Mouse (Mus musculus) embryonic facial prominence, embryonic 12.5 days (tissue): ENCODE measurements around the gene Bag5. TPM values are rescaled to one million over a fixed set of nuclear protein-coding genes. Genes with fewer than 3 reads are reported as not detected.

ENCODE experiments used
- ATAC-seq: fragments of 200-750 bp; cut with Nextera tagmentation; 2 replicates; pipeline ENCODE4 v1.8.0; 2017; ENCODE audit not compliant: insufficient number of reproducible peaks, insufficient read depth, low FRiP score, low TSS enrichment
- H3K27ac ChIP-seq: fragments of 300-500 bp; sonication (generic); 2 replicates; pipeline ENCODE4 v1.5.1; 2016; ENCODE audit warnings: mild to moderate bottlenecking
- H3K27me3 ChIP-seq: fragments of 300-500 bp; sonication (generic); 2 replicates; pipeline ENCODE4 v1.6.1; 2016; ENCODE audit warnings: mild to moderate bottlenecking, moderate library complexity
- H3K36me3 ChIP-seq: fragments of 300-500 bp; sonication (generic); 2 replicates; pipeline ENCODE4 v1.6.1; 2016; ENCODE audit warnings: mild to moderate bottlenecking
- H3K4me1 ChIP-seq: fragments of 300-500 bp; sonication (generic); 2 replicates; pipeline ENCODE4 v1.6.1; 2016
- H3K4me2 ChIP-seq: fragments of 300-500 bp; sonication (generic); replicated peaks from 2 replicates; pipeline ENCODE4 v1.6.1; 2016; ENCODE audit warnings: mild to moderate bottlenecking, moderate library complexity
- H3K4me3 ChIP-seq: fragments of 300-500 bp; sonication (generic); 2 replicates; pipeline ENCODE4 v1.5.1; 2016; ENCODE audit warnings: mild to moderate bottlenecking
- H3K9ac ChIP-seq: fragments of 300-500 bp; sonication (generic); 2 replicates; pipeline ENCODE4 v1.6.1; 2016; ENCODE audit warnings: mild to moderate bottlenecking, moderate library complexity
- H3K9me3 ChIP-seq: fragments of 300-500 bp; sonication (generic); 2 replicates; pipeline ENCODE4 v1.6.1; 2016; ENCODE audit warnings: mild to moderate bottlenecking, moderate library complexity
- WGBS: fragments of 180-500 bp; shearing (Covaris S2); methylation state at CpG from one replicate; pipeline ENCODE4 v1.1.7; 2016; 5-methylcytosine and 5-hydroxymethylcytosine counted together
- polyA plus RNA-seq: library from polyadenylated mRNA; unstranded; fragments of >200 nt; fragmentation: Nextera tagmentation; extraction: Ambion mirVana; gene quantifications from 2 replicates; pipeline ENCODE4 v1.2.1, GENCODE M21; 2016

The Bag5 gene
- 59.7 and 61.3 TPM in 2 replicates for polyA plus RNA-seq

GRCm38 (mm10) chr12:111713004-111713651 is at the start of gene Bag5, which contains the start of gene Apopt1:
TSS of gene Bag5 (minus strand) at chr12:111713257.
TSS of gene Apopt1 (plus strand) at chr12:111713261.
- no peaks in the 10 kb centered on the region for H3K9me3 ChIP-seq
- H3K4me2 ChIP-seq: peak within 1 kb of the TSS; percentile 87
- H3K9ac ChIP-seq: peak within 1 kb of the TSS; percentile 98
- H3K4me1 ChIP-seq: peaks cover 19% of the 10 kb centered on the region
- peak within 1 kb of the TSS; percentile 98 for H3K4me3 ChIP-seq
- H3K27me3 ChIP-seq: no peaks in the 10 kb centered on the region
- under 1% methylated on average over 86 of the region's 86 CpGs for WGBS
- peaks cover 35% of the 10 kb centered on the region for H3K36me3 ChIP-seq
- peak within 1 kb of the TSS; percentile 87 for H3K27ac ChIP-seq
- ATAC-seq: peak; percentile 90

- Histone ChIP-seq H3K4me2 (peak overlapping the region; percentile 98), H3K9ac (no peak overlapping the region; the same call in 1 of the 2 replicates), H3K9me3 (no peaks in the 10 kb centered on the region), H3K27ac (no peak overlapping the region), H3K27me3 (no peaks in the 10 kb centered on the region), H3K4me3 (peak overlapping the region; percentile 91), H3K36me3 (peaks cover 11% of the 10 kb centered on the region; the same call in 1 of the 2 replicates), H3K4me1 (peaks cover 23% of the 10 kb centered on the region)
- WGBS: 69% methylated on average over 7 of the region's 7 CpGs
- ATAC-seq: no peak
These were observed 47.4 kb upstream of the Bag5 start for GRCm38 (mm10) chr12:111760306-111760908.

DNA sequence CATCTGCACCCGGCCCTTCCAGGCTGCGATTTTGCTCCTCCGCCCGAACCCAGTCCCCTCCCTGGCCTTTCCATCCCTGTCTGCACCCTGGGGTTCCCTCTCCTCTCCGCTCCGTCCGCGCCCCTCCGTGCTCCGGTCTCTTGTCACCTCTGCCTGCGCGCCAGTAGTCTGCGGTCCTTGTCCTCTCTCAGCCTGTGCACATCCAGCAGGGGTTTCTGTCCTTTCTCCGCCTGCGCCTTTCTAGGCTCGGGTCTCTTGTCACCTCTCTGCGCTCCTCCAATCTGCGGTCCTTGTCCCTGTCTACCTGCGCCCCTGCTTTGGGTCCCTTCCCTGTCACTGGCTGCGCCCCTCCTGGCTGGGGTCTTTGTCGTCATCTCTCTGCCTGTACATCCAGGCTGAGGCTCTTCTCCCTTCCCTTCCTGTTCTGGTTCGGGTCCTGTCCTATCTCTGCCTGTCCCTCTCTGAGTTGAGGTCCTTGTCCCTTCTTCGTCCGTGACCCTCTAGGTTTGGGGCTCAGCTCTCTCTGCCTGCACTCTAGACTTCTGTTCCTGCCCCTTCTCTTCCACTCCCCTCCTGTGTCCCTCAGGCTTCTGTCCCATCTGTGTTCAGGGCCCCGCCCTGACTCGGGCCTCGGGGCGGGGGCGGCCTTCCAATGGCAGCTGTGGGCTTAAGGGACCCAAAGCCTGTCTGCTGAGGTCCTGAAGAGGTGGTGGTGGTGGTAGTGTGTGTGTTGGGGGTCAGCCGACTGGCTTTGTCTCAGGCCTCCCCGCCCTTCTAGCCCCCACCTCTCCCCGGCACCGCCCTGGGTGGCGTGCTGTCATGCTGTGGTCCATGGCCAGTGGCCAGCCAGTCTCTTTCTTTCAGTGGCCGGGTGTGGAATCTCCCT is 46.4 kb upstream of the Bag5 start:
- peak overlapping the region; percentile 98 for H3K4me2 ChIP-seq
- peak overlapping the region; percentile 90 for H3K27ac ChIP-seq
- WGBS: 2% methylated on average over 35 of the region's 35 CpGs
- H3K27me3 ChIP-seq: no peaks in the 10 kb centered on the region
- H3K4me3 ChIP-seq: peak overlapping the region; percentile 91
- peaks cover 11% of the 10 kb centered on the region; the same call in 1 of the 2 replicates for H3K36me3 ChIP-seq
- H3K4me1 ChIP-seq: peaks cover 23% of the 10 kb centered on the region
- no peaks in the 10 kb centered on the region for H3K9me3 ChIP-seq
- ATAC-seq: peak; percentile 26
- H3K9ac ChIP-seq: peak overlapping the region; percentile 95

- peak; percentile 73 for ATAC-seq
- no peaks in the 10 kb centered on the region for H3K9me3 ChIP-seq
- H3K9ac ChIP-seq: peak within 1 kb of the TSS; percentile 95
- H3K4me2 ChIP-seq: peak within 1 kb of the TSS; percentile 98
- H3K36me3 ChIP-seq: peaks cover 11% of the 10 kb centered on the region; the same call in 1 of the 2 replicates
- no peaks in the 10 kb centered on the region for H3K27me3 ChIP-seq
- peak within 1 kb of the TSS; percentile 90 for H3K27ac ChIP-seq
- peaks cover 23% of the 10 kb centered on the region for H3K4me1 ChIP-seq
- under 1% methylated on average over 84 of the region's 85 CpGs for WGBS
- peak within 1 kb of the TSS; percentile 91 for H3K4me3 ChIP-seq
These were observed 45.5 kb upstream of the Bag5 start, which contains the start of gene Klc1 for GRCm38 (mm10) chr12:111758381-111759175. TSS of gene Klc1 (plus strand) at chr12:111758849.

DNA sequence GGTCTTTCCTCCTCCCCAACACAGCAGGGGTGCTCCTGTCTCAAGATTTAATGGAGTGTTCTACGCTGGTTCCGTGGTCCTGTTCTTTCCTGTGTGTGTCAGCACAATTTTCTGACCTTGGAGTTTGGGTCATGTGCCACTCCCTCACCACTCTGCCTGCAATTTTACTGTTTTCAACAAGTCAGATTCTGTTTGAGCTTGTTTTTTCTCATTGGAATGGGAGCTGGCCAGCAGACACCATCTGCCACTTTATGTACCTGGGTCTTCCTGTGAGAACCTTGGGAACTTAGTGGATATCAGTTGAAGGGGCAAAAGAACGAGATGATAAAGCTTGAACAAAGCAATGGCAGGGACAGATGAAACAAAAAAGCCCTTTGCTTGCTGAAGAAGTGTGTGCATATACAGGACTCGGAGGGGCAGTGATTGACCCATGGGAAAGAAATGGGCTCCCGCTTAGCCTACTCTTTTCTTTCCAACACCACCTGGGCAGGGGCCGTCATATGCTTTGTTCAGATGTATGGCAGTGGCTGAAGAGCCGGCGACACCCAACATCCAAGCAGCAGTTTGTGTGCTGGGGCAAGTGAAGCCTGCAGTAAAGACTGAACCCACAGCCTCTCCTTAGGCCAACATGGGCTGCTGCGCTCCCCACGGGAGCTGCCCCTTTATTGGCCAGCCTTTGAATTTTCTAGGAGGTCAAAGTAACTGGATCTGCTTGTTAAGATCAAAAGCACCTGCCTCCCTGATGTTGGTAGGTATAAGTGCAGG is 44.7 kb upstream of the Bag5 start:
- 50% methylated on average over 10 of the region's 10 CpGs for WGBS
- H3K27me3 ChIP-seq: no peaks in the 10 kb centered on the region
- peak overlapping the region; percentile 91 for H3K4me3 ChIP-seq
- H3K36me3 ChIP-seq: 0 out of 2 replicates have a peak, but pooled peaks cover 4% of the 10 kb centered on the region
- H3K27ac ChIP-seq: peak overlapping the region; percentile 90; the same call in 1 of the 2 replicates
- peaks cover 23% of the 10 kb centered on the region for H3K4me1 ChIP-seq
- peak overlapping the region; percentile 95 for H3K9ac ChIP-seq
- no peaks in the 10 kb centered on the region for H3K9me3 ChIP-seq
- peak overlapping the region; percentile 98 for H3K4me2 ChIP-seq
- no peak for ATAC-seq

GRCm38 (mm10) chr12:111756698-111757082 is 43.6 kb upstream of the Bag5 start:
- H3K36me3 ChIP-seq: no peaks in the 10 kb centered on the region
- H3K4me2 ChIP-seq: no peak overlapping the region
- H3K27me3 ChIP-seq: no peaks in the 10 kb centered on the region
- peaks cover 23% of the 10 kb centered on the region for H3K4me1 ChIP-seq
- ATAC-seq: no peak
- no peak overlapping the region for H3K9ac ChIP-seq
- no peak overlapping the region for H3K27ac ChIP-seq
- H3K4me3 ChIP-seq: no peak overlapping the region
- 41% methylated on average over 5 of the region's 5 CpGs for whole genome bisulfite sequencing
- H3K9me3 ChIP-seq: no peaks in the 10 kb centered on the region

GRCm38 (mm10) chr12:111756082-111756697 is 43.1 kb upstream of the Bag5 start:
- no peaks in the 10 kb centered on the region for H3K36me3 ChIP-seq
- no peak overlapping the region for H3K4me3 ChIP-seq
- H3K4me1 ChIP-seq: peaks cover 23% of the 10 kb centered on the region
- H3K27ac ChIP-seq: no peak overlapping the region
- H3K9ac ChIP-seq: no peak overlapping the region
- ATAC-seq: no peak
- H3K4me2 ChIP-seq: no peak overlapping the region
- no peaks in the 10 kb centered on the region for H3K27me3 ChIP-seq
- WGBS: 59% methylated on average over 4 of the region's 4 CpGs
- no peaks in the 10 kb centered on the region for H3K9me3 ChIP-seq

- Histone ChIP-seq H3K4me3 (no peak overlapping the region), H3K36me3 (no peaks in the 10 kb centered on the region), H3K27ac (no peak overlapping the region), H3K4me1 (peaks cover 17% of the 10 kb centered on the region), H3K9me3 (no peaks in the 10 kb centered on the region), H3K9ac (no peak overlapping the region), H3K4me2 (no peak overlapping the region), H3K27me3 (no peaks in the 10 kb centered on the region)
- 51% methylated on average over 2 of the region's 2 CpGs for WGBS
- ATAC-seq: no peak
These were observed 42.2 kb upstream of the Bag5 start for GRCm38 (mm10) chr12:111755231-111755630.

DNA sequence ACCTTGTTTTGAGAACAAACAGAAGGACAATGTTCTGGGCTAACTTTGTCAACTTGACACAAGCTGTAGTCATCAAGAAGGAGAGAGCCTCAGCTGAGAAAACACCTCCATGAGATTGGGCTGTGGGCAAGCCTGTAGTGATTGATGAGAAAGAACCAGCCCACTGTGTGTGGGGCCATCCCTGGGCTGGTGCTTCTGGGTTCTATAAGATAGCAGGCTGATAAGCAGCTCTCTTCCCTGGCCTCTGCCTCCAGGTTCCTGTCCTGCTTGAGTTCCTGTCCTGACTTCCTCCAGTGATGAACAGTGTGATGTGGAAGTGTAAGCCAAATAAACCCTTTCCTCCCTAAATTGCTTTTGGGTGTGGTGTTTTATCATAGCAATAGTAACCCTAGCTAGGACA is 41.7 kb upstream of the Bag5 start:
- Histone ChIP-seq H3K27ac (no peak overlapping the region), H3K27me3 (no peaks in the 10 kb centered on the region), H3K4me1 (peaks cover 11% of the 10 kb centered on the region), H3K36me3 (no peaks in the 10 kb centered on the region), H3K4me2 (no peak overlapping the region), H3K4me3 (no peak overlapping the region), H3K9ac (no peak overlapping the region), H3K9me3 (no peaks in the 10 kb centered on the region)
- ATAC-seq: no peak

DNA sequence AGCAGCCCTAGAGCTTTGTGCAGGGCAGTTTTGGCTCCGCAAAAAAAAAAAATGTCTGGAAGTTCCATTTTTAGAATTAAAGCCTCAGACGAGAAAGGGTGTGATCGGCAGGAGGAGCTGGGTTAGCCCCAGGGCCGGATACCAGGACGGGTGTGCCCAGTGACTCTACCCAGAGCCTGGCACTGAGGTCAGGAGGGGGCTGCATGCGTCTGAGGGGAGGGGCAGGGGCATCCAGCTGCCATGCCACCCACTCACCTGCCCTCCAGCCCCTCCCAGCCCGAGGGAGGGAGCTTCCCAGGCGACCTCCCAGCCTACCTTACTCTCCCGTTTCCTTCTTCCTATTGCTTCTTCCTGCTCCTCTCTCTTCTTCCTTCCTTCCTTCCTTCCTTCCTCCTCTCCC is 40.3 kb upstream of the Bag5 start:
- Histone ChIP-seq H3K9me3 (no peaks in the 10 kb centered on the region), H3K27me3 (no peaks in the 10 kb centered on the region), H3K27ac (no peak overlapping the region), H3K4me2 (no peak overlapping the region), H3K9ac (no peak overlapping the region), H3K4me1 (peaks cover 8% of the 10 kb centered on the region), H3K4me3 (no peak overlapping the region), H3K36me3 (no peaks in the 10 kb centered on the region)
- WGBS: 68% methylated on average over 9 of the region's 9 CpGs
- ATAC-seq: no peak
